Mouse (Mus musculus): ENCODE results near the gene Mlst8.
"Not testable (repeated sequence)": the region's sequence is repeated elsewhere in the genome, so short reads cannot be mapped to it uniquely, and the experiment has no call there.

Mlst8 gene

GRCm38 (mm10) chr17:24469910-24470602 is 8.8 kb downstream of the Mlst8 start, which contains the start of the genes E4f1 and Pgp:
Gene E4f1 (minus strand): TSS chr17:24470313.
Gene Pgp (plus strand): TSS chr17:24470392.
- peak; percentile 99 to 100 for DNase-seq (ENCODE audit: inconsistent age in 2 of 2, low spot score in 1 of 2)

- no peak for DNase-seq (ENCODE audit: inconsistent age in 2 of 2, low spot score in 1 of 2)
Observed at GRCm38 (mm10) chr17:24469336-24469909, 9.5 kb downstream of the Mlst8 start.

GRCm38 (mm10) chr17:24468636-24469246 is 10.1 kb downstream of the Mlst8 start:
- DNase-seq (ENCODE audit: inconsistent age in 2 of 2, low spot score in 1 of 2) = no peak

GRCm38 (mm10) chr17:24463374-24464133 is 15.3 kb downstream of the Mlst8 start:
- DNase-seq (ENCODE audit: inconsistent age in 2 of 2, low spot score in 1 of 2) = no peak

- no peak for DNase-seq (ENCODE audit: inconsistent age in 2 of 2, low spot score in 1 of 2)
Observed at GRCm38 (mm10) chr17:24462932-24463331, 15.9 kb downstream of the Mlst8 start.

- DNase-seq (ENCODE audit: inconsistent age in 2 of 2, low spot score in 1 of 2) = peak in 1 of 2 experiments; percentile 77
Observed at GRCm38 (mm10) chr17:24461580-24461979, 17.3 kb downstream of the Mlst8 start.

GRCm38 (mm10) chr17:24455523-24456206 is 23.2 kb downstream of the Mlst8 start:
- not testable (repeated sequence) for DNase-seq (ENCODE audit: inconsistent age in 2 of 2, low spot score in 1 of 2)

GRCm38 (mm10) chr17:24454756-24455522 is 23.9 kb downstream of the Mlst8 start:
- peak; percentile 100 for DNase-seq (ENCODE audit: inconsistent age in 2 of 2, low spot score in 1 of 2)

GRCm38 (mm10) chr17:24454218-24454755 is 24.6 kb downstream of the Mlst8 start:
- DNase-seq (ENCODE audit: inconsistent age in 2 of 2, low spot score in 1 of 2) = no peak

- peak; percentile 48 to 73 for DNase-seq (ENCODE audit: inconsistent age in 2 of 2, low spot score in 1 of 2)
Observed at GRCm38 (mm10) chr17:24453372-24453771, 25.5 kb downstream of the Mlst8 start.

GRCm38 (mm10) chr17:24451220-24451619 is 27.7 kb downstream of the Mlst8 start:
- DNase-seq (ENCODE audit: inconsistent age in 2 of 2, low spot score in 1 of 2) = no peak

GRCm38 (mm10) chr17:24449507-24449906 is 29.4 kb downstream of the Mlst8 start:
- no peak for DNase-seq (ENCODE audit: inconsistent age in 2 of 2, low spot score in 1 of 2)

GRCm38 (mm10) chr17:24446590-24446989 is 32.3 kb downstream of the Mlst8 start:
- DNase-seq (ENCODE audit: inconsistent age in 2 of 2, low spot score in 1 of 2) = no peak

GRCm38 (mm10) chr17:24443409-24443808 is 35.5 kb downstream of the Mlst8 start:
- no peak for DNase-seq (ENCODE audit: inconsistent age in 2 of 2, low spot score in 1 of 2)

GRCm38 (mm10) chr17:24442632-24443155 is 36.2 kb downstream of the Mlst8 start, which contains the start of gene Dnase1l2:
Gene Dnase1l2 (minus strand): TSS chr17:24443105.
- no peak for DNase-seq (ENCODE audit: inconsistent age in 2 of 2, low spot score in 1 of 2)

- DNase-seq (ENCODE audit: inconsistent age in 2 of 2, low spot score in 1 of 2) = no peak
Observed at GRCm38 (mm10) chr17:24442107-24442506, 36.8 kb downstream of the Mlst8 start.

GRCm38 (mm10) chr17:24441148-24441547 is 37.7 kb downstream of the Mlst8 start:
- no peak for DNase-seq (ENCODE audit: inconsistent age in 2 of 2, low spot score in 1 of 2)

- DNase-seq (ENCODE audit: inconsistent age in 2 of 2, low spot score in 1 of 2) = peak in 1 of 2 experiments; percentile 68
Observed at GRCm38 (mm10) chr17:24440377-24440776, 38.5 kb downstream of the Mlst8 start.

GRCm38 (mm10) chr17:24437016-24437415 is 41.9 kb downstream of the Mlst8 start:
- peak in 1 of 2 experiments; percentile 83 for DNase-seq (ENCODE audit: inconsistent age in 2 of 2, low spot score in 1 of 2)

Data from adrenal gland, adult (tissue).